Mouse (Mus musculus) midbrain, postnatal 0 days (tissue): ENCODE results near the gene Gm20388. TPM values are rescaled to one million over a fixed set of nuclear protein-coding genes. Genes with fewer than 3 reads are reported as not detected.
"Not testable (repeated sequence)": the region's sequence is repeated elsewhere in the genome, so short reads cannot be mapped to it uniquely, and the experiment has no call there.

Source experiments
- ATAC-seq: fragments of 200-750 bp; cut with Nextera tagmentation; 2 replicates; pipeline ENCODE4 v1.8.0; 2017; ENCODE audit warnings: moderate number of reproducible peaks, mild to moderate bottlenecking, moderate TSS enrichment, moderate library complexity; ENCODE audit not compliant: low FRiP score
- DNase-seq: peaks from one replicate; pipeline ENCODE4 v3.0.0-alpha.2; 2015; ENCODE audit warnings: low spot score
- H3K27ac ChIP-seq: fragments of 300-500 bp; sonication (generic); 2 replicates; pipeline ENCODE4 v1.5.1; 2014; ENCODE audit warnings: low read depth, mild to moderate bottlenecking, low read length, mixed read lengths
- H3K27me3 ChIP-seq: fragments of 300-500 bp; sonication (generic); 2 replicates; pipeline ENCODE4 v1.6.1; 2014; ENCODE audit warnings: low read length, control low read depth, mixed read lengths; ENCODE audit not compliant: insufficient read depth
- H3K36me3 ChIP-seq: fragments of 300-500 bp; sonication (generic); 2 replicates; pipeline ENCODE4 v1.6.1; 2014; ENCODE audit warnings: low read length, control low read depth, mixed read lengths; ENCODE audit not compliant: insufficient read depth
- H3K4me1 ChIP-seq: fragments of 300-500 bp; sonication (generic); 2 replicates; pipeline ENCODE4 v1.6.1; 2014; ENCODE audit warnings: mild to moderate bottlenecking, control low read depth, antibody characterized with exemption, low read length, mixed read lengths; ENCODE audit not compliant: insufficient read depth
- H3K4me2 ChIP-seq: fragments of 300-500 bp; sonication (generic); 2 replicates; pipeline ENCODE4 v1.6.1; 2014; ENCODE audit warnings: low read depth, mild to moderate bottlenecking, low read length, mixed read lengths; ENCODE audit not compliant: poor library complexity, severe bottlenecking
- H3K4me3 ChIP-seq: fragments of 300-500 bp; sonication (generic); 2 replicates; pipeline ENCODE4 v1.5.1; 2014; ENCODE audit warnings: low read depth, mild to moderate bottlenecking, low read length, moderate library complexity
- H3K9ac ChIP-seq: fragments of 300-500 bp; sonication (generic); replicated peaks from 2 replicates; pipeline ENCODE4 v1.6.1; 2014; ENCODE audit warnings: mild to moderate bottlenecking, low read length, moderate library complexity, mixed read lengths; ENCODE audit not compliant: poor library complexity, severe bottlenecking
- H3K9me3 ChIP-seq: fragments of 300-500 bp; sonication (generic); 2 replicates; pipeline ENCODE4 v1.6.1; 2016; ENCODE audit warnings: low read length, control low read depth
- CTCF ChIP-seq: IDR thresholded peaks from 2 replicates; pipeline ENCODE4 v1.5.1; 2016; ENCODE audit warnings: antibody characterized with exemption, mild to moderate bottlenecking
- WGBS: fragments of 180-500 bp; shearing (Covaris S2); extraction: QIAGEN DNeasy Blood & Tissue Kit; methylation state at CpG from one replicate; pipeline ENCODE4 v1.1.7; 2014; 5-methylcytosine and 5-hydroxymethylcytosine counted together
- polyA plus RNA-seq: library from polyadenylated mRNA; unstranded; fragments of >200 nt; fragmentation: Nextera tagmentation; extraction: Ambion mirVana; gene quantifications from 2 replicates; pipeline ENCODE4 v1.2.1, GENCODE M21; 2015
- total RNA-seq: library from RNA; depleted of rRNA; stranded (reverse); fragments of >200 nt; gene quantifications from 2 replicates; pipeline ENCODE4 v1.2.3, GENCODE M21; 2014

Gm20388 gene
- total and polyA plus RNA-seq, 2 experiments from 2014 or later = 74.2 TPM; not detected in 1

GRCm38 (mm10) chr8:123411781-123412327 lies 3501.2 kb downstream of the Gm20388 start:
- H3K27ac ChIP-seq = peak overlapping the region; percentile 98
- 2% methylated on average over 16 of the region's 16 CpGs for WGBS
- ATAC-seq = peak; percentile 54

GRCm38 (mm10) chr8:123412560-123413170 lies 3502.0 kb downstream of the Gm20388 start:
- 3% methylated on average over 12 of the region's 12 CpGs for WGBS
- peak overlapping the region; percentile 89 for H3K4me2 ChIP-seq
- 0 out of 2 replicates have a peak, but pooled peaks cover 3% of the 10 kb centered on the region for H3K36me3 ChIP-seq
- no peak for ATAC-seq
- peak overlapping the region; percentile 47 for H3K4me3 ChIP-seq
- no peaks in the 10 kb centered on the region for H3K27me3 ChIP-seq
- peak overlapping the region; percentile 98 for H3K27ac ChIP-seq
- TF ChIP-seq CTCF = no peak
- H3K4me1 ChIP-seq = peaks cover 21% of the 10 kb centered on the region
- H3K9ac ChIP-seq = peak overlapping the region; percentile 77
- peak; percentile 88 for DNase-seq
- no peaks in the 10 kb centered on the region for H3K9me3 ChIP-seq

More at GRCm38 (mm10) chr8:123411781-123412327, 3501.2 kb downstream of the Gm20388 start:
- Histone ChIP-seq H3K9ac (peak overlapping the region; percentile 77), H3K4me2 (peak overlapping the region; percentile 89), H3K4me1 (peaks cover 19% of the 10 kb centered on the region), H3K4me3 (peak overlapping the region; percentile 47), H3K36me3 (0 out of 2 replicates have a peak, but pooled peaks cover 3% of the 10 kb centered on the region), H3K27me3 (no peaks in the 10 kb centered on the region), H3K9me3 (no peaks in the 10 kb centered on the region)
- TF ChIP-seq CTCF = no peak
- peak; percentile 50 for DNase-seq

GRCm38 (mm10) chr8:123414255-123414654 lies 3503.6 kb downstream of the Gm20388 start:
- Histone ChIP-seq H3K36me3 (peaks cover 7% of the 10 kb centered on the region), H3K4me1 (peaks cover 15% of the 10 kb centered on the region; the same call in 1 of the 2 replicates), H3K4me3 (peak overlapping the region; percentile 47), H3K27ac (peak overlapping the region; percentile 65), H3K27me3 (no peaks in the 10 kb centered on the region), H3K9ac (peak overlapping the region; percentile 77), H3K4me2 (peak overlapping the region; percentile 89), H3K9me3 (no peaks in the 10 kb centered on the region)
- no peak for ATAC-seq
- 7% methylated on average over 9 of the region's 9 CpGs for WGBS
- DNase-seq = no peak
- TF ChIP-seq CTCF = no peak

- not testable (repeated sequence) for H3K27ac ChIP-seq, H3K4me1 ChIP-seq, H3K9me3 ChIP-seq, H3K27me3 ChIP-seq, ATAC-seq
- H3K4me3 ChIP-seq = peak overlapping the region; percentile 47
- H3K9ac ChIP-seq = 0 out of 2 replicates have a peak overlapping the region, but pooled peaks have one; percentile 77
- peaks cover 14% of the 10 kb centered on the region for H3K36me3 ChIP-seq
- H3K4me2 ChIP-seq = peak overlapping the region; percentile 89
- peak; percentile 34 for DNase-seq
- 76% methylated on average over 5 of the region's 5 CpGs for WGBS
- TF ChIP-seq CTCF = peak; percentile 31
These were observed 3504.5 kb downstream of the Gm20388 start for GRCm38 (mm10) chr8:123414997-123415696.

- WGBS = 83% methylated on average over 7 of the region's 8 CpGs
- H3K9me3 ChIP-seq = no peaks in the 10 kb centered on the region
These were observed 3505.6 kb downstream of the Gm20388 start for GRCm38 (mm10) chr8:123415967-123416943.

More at GRCm38 (mm10) chr8:123415967-123416943, 3505.6 kb downstream of the Gm20388 start:
- TF ChIP-seq CTCF = peak; percentile 75
- Histone ChIP-seq H3K27ac (no peak overlapping the region), H3K27me3 (no peaks in the 10 kb centered on the region), H3K9ac (no peak overlapping the region; the same call in 1 of the 2 replicates), H3K36me3 (peaks cover 21% of the 10 kb centered on the region), H3K4me3 (peak overlapping the region; percentile 12; the same call in 1 of the 2 replicates), H3K4me2 (peak overlapping the region; percentile 89), H3K4me1 (0 out of 2 replicates have a peak, but pooled peaks cover 7% of the 10 kb centered on the region)
- no peak for ATAC-seq
- peak; percentile 70 for DNase-seq
